Mouse (Mus musculus) limb, embryonic 10.5 days (tissue): Measurements from ENCODE around the gene Chek2. TPM values are rescaled to one million over a fixed set of nuclear protein-coding genes. Genes with fewer than 3 reads are reported as not detected.

Source experiments
- polyA plus RNA-seq: library from polyadenylated mRNA; unstranded; fragments of >200 nt; fragmentation: Nextera tagmentation; extraction: Ambion mirVana; gene quantifications from 2 replicates; pipeline ENCODE4 v1.2.1, GENCODE M21; 2016

Chek2 gene
- polyA plus RNA-seq, 1 experiment from 2014 or later: 40.8 TPM

Other genes starting within 250 kb of the Chek2 start
- gene Noc4l, start 186.6 kb upstream of the Chek2 start, polyA plus RNA-seq: 90.4 and 102 TPM in 2 replicates
- gene Ddx51, start 186.5 kb upstream of the Chek2 start, polyA plus RNA-seq: 38.1 and 51.8 TPM in 2 replicates
- gene Ep400, start 69.3 kb upstream of the Chek2 start, polyA plus RNA-seq: 60.8 and 64.0 TPM in 2 replicates
- 44.2 and 58.7 TPM in 2 replicates for gene Pus1, start 59.3 kb upstream of the Chek2 start, polyA plus RNA-seq
- gene Ulk1, start 29.9 kb upstream of the Chek2 start, polyA plus RNA-seq: 27.5 and 32.2 TPM in 2 replicates
- 27.3 and 33.6 TPM in 2 replicates for gene Hscb, start 202 bp upstream of the Chek2 start, polyA plus RNA-seq
- 12.6 and 15.1 TPM in 2 replicates for gene Ttc28, start 39.8 kb downstream of the Chek2 start, polyA plus RNA-seq